Mouse (Mus musculus) stomach, postnatal 0 days (tissue): ENCODE measurements around the gene Sestd1.

Source experiments
- CTCF ChIP-seq: IDR thresholded peaks from 2 replicates; pipeline ENCODE4 v1.5.1; 2016; ENCODE audit warnings: antibody characterized with exemption, low read depth, mild to moderate bottlenecking, moderate library complexity
- EP300 ChIP-seq: optimal IDR thresholded peaks from 2 replicates; pipeline ENCODE3; 2016; ENCODE audit warnings: antibody characterized with exemption

GRCm38 (mm10) chr2:77190891-77191290 is 89.5 kb downstream of the Sestd1 start:
- TF ChIP-seq CTCF = no peak
- no peak for TF ChIP-seq EP300
